Mouse (Mus musculus) left cerebral cortex, postnatal 4 days (tissue): ENCODE measurements around the gene Vax1. TPM values are rescaled to one million over a fixed set of nuclear protein-coding genes. Genes with fewer than 3 reads are reported as not detected.

Source experiments
- total RNA-seq, 2 experiments: library from RNA; stranded (reverse); gene quantifications; 2 replicates each; pipeline ENCODE4 v1.2.3; 2021

Vax1 gene
- total RNA-seq, 2 experiments from 2014 or later, result 2.4 to 3.2 TPM

Other genes with a start within 250 kb of the Vax1 start
- under 1 TPM; 0.58 to 0.62 TPM for gene Eno4, start 226.6 kb downstream of the Vax1 start, total RNA-seq
- 100 to 1,000 TPM; 153 to 159 TPM for gene Hspa12a, start 226.4 kb downstream of the Vax1 start, total RNA-seq
- gene Shtn1, start 94.0 kb downstream of the Vax1 start, total RNA-seq, result 100 to 1,000 TPM; 154 to 163 TPM
- gene Kcnk18, start 49.2 kb upstream of the Vax1 start, total RNA-seq, result not detected
- gene Slc18a2, start 90.8 kb upstream of the Vax1 start, total RNA-seq, result 1 to 10 TPM; 4.6 to 6.0 TPM
- 100 to 1,000 TPM; 506 to 561 TPM for gene Rps12-ps3, start 152.2 kb upstream of the Vax1 start, total RNA-seq
- gene Pdzd8, start 175.7 kb upstream of the Vax1 start, total RNA-seq, result 10 to 100 TPM; 49.5 to 49.6 TPM